Mouse (Mus musculus): Measurements from ENCODE around the gene Gm49388.

Gene Gm49388

GRCm38 (mm10) chr7:127840886-127841285 is 55.5 kb downstream of the Gm49388 start:
- ATAC-seq (ENCODE audit: low TSS enrichment), result peak; percentile 56

GRCm38 (mm10) chr7:127841340-127842000 is 56.1 kb downstream of the Gm49388 start:
- ATAC-seq (ENCODE audit: low TSS enrichment), result peak; percentile 86

GRCm38 (mm10) chr7:127842001-127842718 is 56.8 kb downstream of the Gm49388 start:
- ATAC-seq (ENCODE audit: low TSS enrichment), result peak; percentile 68

- no peak for ATAC-seq (ENCODE audit: low TSS enrichment)
Observed at GRCm38 (mm10) chr7:127849973-127850875, 64.8 kb downstream of the Gm49388 start.

GRCm38 (mm10) chr7:127850906-127851305 is 65.5 kb downstream of the Gm49388 start:
- no peak for ATAC-seq (ENCODE audit: low TSS enrichment)
